Mouse (Mus musculus): ENCODE measurements around the gene Gga3.

Gene Gga3

GRCm38 (mm10) chr11:115564064-115564809, 39.6 kb downstream of the Gga3 start, which contains the start of gene Nup85:
TSS of gene Nup85 (plus strand) at chr11:115564434.
- DNase-seq (ENCODE audit: low spot score in 2 of 2) = peak; percentile 97 to 98

GRCm38 (mm10) chr11:115563406-115563805, 40.4 kb downstream of the Gga3 start:
- no peak for DNase-seq (ENCODE audit: low spot score in 2 of 2)

- DNase-seq (ENCODE audit: low spot score in 2 of 2) = no peak
Observed at GRCm38 (mm10) chr11:115555717-115556116, 48.1 kb downstream of the Gga3 start.

- DNase-seq (ENCODE audit: low spot score in 2 of 2) = no peak
Observed at GRCm38 (mm10) chr11:115552783-115553182, 51.1 kb downstream of the Gga3 start.

- no peak for DNase-seq (ENCODE audit: low spot score in 2 of 2)
Observed at GRCm38 (mm10) chr11:115543571-115543970, 60.3 kb downstream of the Gga3 start.

GRCm38 (mm10) chr11:115538045-115538444, 65.8 kb downstream of the Gga3 start:
- no peak for DNase-seq (ENCODE audit: low spot score in 2 of 2)

GRCm38 (mm10) chr11:115536856-115537568, 66.8 kb downstream of the Gga3 start:
- peak; percentile 52 to 71 for DNase-seq (ENCODE audit: low spot score in 2 of 2)

- DNase-seq (ENCODE audit: low spot score in 2 of 2) = peak; percentile 97 to 98
Observed at GRCm38 (mm10) chr11:115536038-115536681, 67.7 kb downstream of the Gga3 start, which contains the start of gene Sumo2. TSS of gene Sumo2 (minus strand) at chr11:115536276.

- peak; percentile 75 to 76 for DNase-seq (ENCODE audit: low spot score in 2 of 2)
Observed at GRCm38 (mm10) chr11:115535401-115536037, 68.3 kb downstream of the Gga3 start.

- DNase-seq (ENCODE audit: low spot score in 2 of 2) = no peak
Observed at GRCm38 (mm10) chr11:115534759-115535371, 69.0 kb downstream of the Gga3 start.

Measured in right cerebral cortex, postnatal 10 days (tissue).